Mouse (Mus musculus) megakaryocyte, embryonic 14.5 days (primary cell): Measurements from ENCODE around the gene Bpgm.

Experiments
- FLI1 ChIP-seq: IDR thresholded peaks from 2 replicates; pipeline ENCODE4 v1.6.1; 2012; ENCODE audit warnings: low read length, inconsistent platforms, mixed read lengths
- GATA1 ChIP-seq: IDR thresholded peaks from 3 replicates; pipeline ENCODE4 v1.6.1; 2012; ENCODE audit warnings: mixed read lengths, low read length, inconsistent platforms, borderline replicate concordance

- TF ChIP-seq GATA1 (no peak), FLI1 (no peak)
These were observed 34.3 kb downstream of the Bpgm start for GRCm38 (mm10) chr6:34510277-34510676.
